Mouse (Mus musculus) MEL (cell line): ENCODE results near the gene Sbk2. TPM values are rescaled to one million over a fixed set of nuclear protein-coding genes. Genes with fewer than 3 reads are reported as not detected.

Source experiments
- DNase-seq: peaks from one replicate; pipeline ENCODE4 v3.0.0; 2011; ENCODE audit warnings: low read depth, low spot score
- H3K27ac ChIP-seq: 2 replicates; pipeline ENCODE4 v1.5.1; 2012; ENCODE audit warnings: low read depth, mild to moderate bottlenecking, control low read depth, low read length, moderate library complexity; ENCODE audit not compliant: control insufficient read depth
- H3K27me3 ChIP-seq, 2 experiments: fragments of 150-350 bp in 1 of 2; sonication (generic) in 1 of 2; 2 replicates each; pipeline ENCODE4 v1.6.1; 2012; ENCODE audit warnings: low read length in 2 of 2, mild to moderate bottlenecking in 2 of 2, improper control_type of control experiment in 1 of 2, moderate library complexity in 1 of 2; ENCODE audit not compliant: insufficient read depth in 2 of 2, control insufficient read depth in 1 of 2
- H3K36me3 ChIP-seq, 2 experiments: 2 replicates each; pipeline ENCODE4 v1.6.1; 2012 to 2014; ENCODE audit warnings: low read length in 2 of 2, improper control_type of control experiment in 1 of 2, inconsistent platforms in 1 of 2, mild to moderate bottlenecking in 1 of 2; ENCODE audit not compliant: insufficient read depth in 2 of 2, control insufficient read depth in 1 of 2
- H3K4me1 ChIP-seq, 2 experiments: fragments of 150-350 bp in 1 of 2; sonication (generic) in 1 of 2; 2 replicates each; pipeline ENCODE4 v1.6.1; 2012; ENCODE audit warnings: low read length in 2 of 2, improper control_type of control experiment in 1 of 2, mild to moderate bottlenecking in 1 of 2; ENCODE audit not compliant: insufficient read depth in 2 of 2, control insufficient read depth in 1 of 2
- H3K4me3 ChIP-seq, 2 experiments: fragments of 150-350 bp in 1 of 2; sonication (generic) in 1 of 2; 2 replicates each; pipeline ENCODE4 v1.5.1; 2012; ENCODE audit warnings: low read depth in 2 of 2, low read length in 2 of 2, mild to moderate bottlenecking in 2 of 2, moderate library complexity in 2 of 2, control low read depth in 1 of 2, improper control_type of control experiment in 1 of 2; ENCODE audit not compliant: control insufficient read depth in 1 of 2, insufficient read depth in 1 of 2
- H3K79me2 ChIP-seq: 2 replicates; pipeline ENCODE4 v1.6.1; 2012; ENCODE audit warnings: mild to moderate bottlenecking, low read length, moderate library complexity; ENCODE audit not compliant: control insufficient read depth, poor library complexity, insufficient read depth
- H3K9ac ChIP-seq: 2 replicates; pipeline ENCODE4 v1.6.1; 2012; ENCODE audit warnings: low read depth, mild to moderate bottlenecking, control low read depth, low read length, moderate library complexity; ENCODE audit not compliant: control insufficient read depth, poor library complexity, severe bottlenecking
- H3K9me3 ChIP-seq: fragments of 150-350 bp; sonication (generic); replicated peaks from 2 replicates; pipeline ENCODE4 v1.6.1; 2012; ENCODE audit warnings: mild to moderate bottlenecking, low read length, improper control_type of control experiment, moderate library complexity; ENCODE audit not compliant: insufficient read depth
- ELF1 ChIP-seq: IDR thresholded peaks from 2 replicates; pipeline ENCODE4 v1.6.1; 2014; ENCODE audit warnings: low read depth, mild to moderate bottlenecking, inconsistent platforms, low read length, improper control_type of control experiment, moderate library complexity
- GABPA ChIP-seq: IDR thresholded peaks from 2 replicates; pipeline ENCODE4 v1.6.1; 2012; ENCODE audit warnings: low read depth, mild to moderate bottlenecking, inconsistent platforms, low read length, improper control_type of control experiment, moderate library complexity
- HCFC1 ChIP-seq: IDR thresholded peaks from 2 replicates; pipeline ENCODE4 v1.6.1; 2012; ENCODE audit warnings: low read depth, mild to moderate bottlenecking, inconsistent platforms, low read length, improper control_type of control experiment, moderate library complexity
- MAX ChIP-seq: IDR thresholded peaks from 2 replicates; pipeline ENCODE4 v1.6.1; 2011; ENCODE audit warnings: low read length, improper control_type of control experiment
- MXI1 ChIP-seq: IDR thresholded peaks from 2 replicates; pipeline ENCODE4 v1.6.1; 2011; ENCODE audit warnings: mild to moderate bottlenecking, low read depth, low read length, improper control_type of control experiment
- MYC ChIP-seq: IDR thresholded peaks from 2 replicates; pipeline ENCODE4 v1.6.1; 2011; ENCODE audit warnings: low read depth, mild to moderate bottlenecking, low read length, improper control_type of control experiment, moderate library complexity
- NELFE ChIP-seq: IDR thresholded peaks from 2 replicates; pipeline ENCODE4 v1.6.1; 2011; ENCODE audit warnings: low read depth, low read length, improper control_type of control experiment
- POLR2A ChIP-seq, 2 experiments: IDR thresholded peaks; 2 replicates each; pipeline ENCODE4 v1.6.1; 2011 to 2012; ENCODE audit warnings: low read length in 2 of 2, mild to moderate bottlenecking in 2 of 2, control low read depth in 1 of 2, improper control_type of control experiment in 1 of 2, low read depth in 1 of 2, moderate library complexity in 1 of 2; ENCODE audit not compliant: control insufficient read depth in 1 of 2, insufficient read depth in 1 of 2, poor library complexity in 1 of 2
- POLR2AphosphoS2 ChIP-seq: IDR thresholded peaks from 2 replicates; pipeline ENCODE4 v1.6.1; 2011; ENCODE audit warnings: low read length, improper control_type of control experiment
- RAD21 ChIP-seq: IDR thresholded peaks from 2 replicates; pipeline ENCODE4 v1.6.1; 2011; ENCODE audit warnings: mild to moderate bottlenecking, low read depth, low read length, improper control_type of control experiment
- SIN3A ChIP-seq: IDR thresholded peaks from 2 replicates; pipeline ENCODE4 v1.6.1; 2012; ENCODE audit warnings: low read length, improper control_type of control experiment, inconsistent platforms
- TBP ChIP-seq: IDR thresholded peaks from 2 replicates; pipeline ENCODE4 v1.8.0; 2011; ENCODE audit warnings: low read depth, low read length, improper control_type of control experiment
- TCF12 ChIP-seq: IDR thresholded peaks from 2 replicates; pipeline ENCODE4 v1.6.1; 2014; ENCODE audit warnings: low read depth, mild to moderate bottlenecking, inconsistent platforms, low read length, improper control_type of control experiment, moderate library complexity
- UBTF ChIP-seq: IDR thresholded peaks from 2 replicates; pipeline ENCODE4 v1.6.1; 2012; ENCODE audit warnings: low read depth, mild to moderate bottlenecking, inconsistent platforms, low read length, improper control_type of control experiment, moderate library complexity, borderline replicate concordance; ENCODE audit not compliant: insufficient read depth
- USF1 ChIP-seq: IDR thresholded peaks from 2 replicates; pipeline ENCODE4 v1.6.1; 2014; ENCODE audit warnings: low read depth, mild to moderate bottlenecking, inconsistent platforms, low read length, improper control_type of control experiment, moderate library complexity
- USF2 ChIP-seq, 2 experiments: IDR thresholded peaks; 2 replicates each; pipeline ENCODE4 v1.6.1; 2011 to 2012; ENCODE audit warnings: improper control_type of control experiment in 2 of 2, low read length in 2 of 2, borderline replicate concordance in 1 of 2, inconsistent platforms in 1 of 2, low read depth in 1 of 2, mild to moderate bottlenecking in 1 of 2; ENCODE audit not compliant: insufficient read depth in 1 of 2
- ZNF384 ChIP-seq: IDR thresholded peaks from 2 replicates; pipeline ENCODE4 v1.6.1; 2012; ENCODE audit warnings: low read depth, mild to moderate bottlenecking, inconsistent platforms, low read length, improper control_type of control experiment
- polyA plus RNA-seq, 2 experiments: library from polyadenylated mRNA; stranded (reverse) in 1 of 2; unstranded in 1 of 2; fragments of >175 nt in 1 of 2; fragments of >200 nt in 1 of 2; gene quantifications; 2 replicates each; pipeline versions ENCODE4 v1.2.1 to v1.2.4; 2012; ENCODE audit warnings: low replicate concordance in 2 of 2, low read depth in 1 of 2; ENCODE audit not compliant: insufficient read length in 2 of 2, insufficient read depth in 1 of 2, missing spikeins in 1 of 2
- total RNA-seq: library from RNA; depleted of rRNA; stranded (reverse); fragments of 300-350 nt; gene quantifications from 2 replicates; pipeline ENCODE4 v1.2.3, GENCODE M21; 2012

Gene Sbk2
- total and polyA plus RNA-seq, 3 experiments = not detected

DNA sequence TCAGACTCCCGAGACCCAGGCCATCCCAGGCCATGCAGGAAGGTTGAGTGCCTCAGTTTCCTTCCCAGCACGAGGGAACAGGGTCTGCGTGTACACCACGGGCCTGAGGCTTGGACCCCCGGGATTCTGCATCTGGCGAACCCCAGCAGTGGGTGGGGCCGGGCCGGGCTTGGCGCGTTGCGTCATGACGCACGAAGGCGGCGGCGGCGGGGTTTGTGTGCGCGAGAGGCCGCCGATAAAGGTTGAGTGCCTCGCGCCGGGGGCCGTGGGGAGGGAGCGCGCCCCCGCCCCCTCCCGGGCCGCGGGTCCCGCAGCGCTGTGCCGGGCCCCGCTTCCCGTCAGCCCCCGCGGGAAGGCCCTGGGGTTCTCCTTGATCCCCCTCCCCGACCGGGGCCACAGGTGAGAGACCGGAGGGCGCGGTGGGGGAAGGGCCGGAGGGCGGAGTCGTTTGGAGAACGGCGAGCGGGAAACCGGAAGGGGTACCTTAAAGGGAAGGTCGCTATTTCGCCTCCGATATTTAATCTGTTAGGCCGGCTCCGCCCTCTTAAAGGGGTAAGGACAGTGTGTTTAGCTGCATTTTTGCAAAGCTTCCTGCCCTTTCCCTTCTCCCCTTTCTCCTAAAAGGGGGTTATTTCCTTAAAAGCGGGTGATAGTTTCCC lies 49.1 kb downstream of the Sbk2 start, which contains the start of gene Zfp628:
Gene Zfp628, plus strand, starts transcription at position 211 of the 659 bp plus-strand sequence.
- peaks cover 0 to 4% of the 10 kb centered on the region in 2 experiments; a peak in 2 of 4 replicates for H3K36me3 ChIP-seq
- no peaks in the 10 kb centered on the region for H3K9me3 ChIP-seq
- H3K27ac ChIP-seq = peak within 1 kb of the TSS; percentile 53
- peak within 1 kb of the TSS; percentile 84 for H3K9ac ChIP-seq
- H3K4me3 ChIP-seq = peak within 1 kb of the TSS; percentile 85 to 89
- 0 out of 4 replicates have a peak, but pooled peaks cover 0 to 5% of the 10 kb centered on the region in 2 experiments for H3K4me1 ChIP-seq
- TF ChIP-seq USF1 (0 out of 2 replicates have a peak, but pooled peaks have one; percentile 6), SIN3A (peak; percentile 87; the same call in 1 of the 2 replicates), MYC (0 out of 2 replicates have a peak, but pooled peaks have one; percentile 35), TBP (peak; percentile 54; the same call in 1 of the 2 replicates), ELF1 (peak; percentile 92), USF2 (IDR thresholded peaks at IDR 0.05; ENCODE audit: borderline replicate concordance in 1 of 2, insufficient read depth in 1 of 2, low read depth in 1 of 2, low read length in 2 of 2) (no peak), POLR2AphosphoS2 (peak; percentile 72; the same call in 1 of the 2 replicates), MAX (no peak), HCFC1 (peak; percentile 80), TCF12 (peak; percentile 37; the same call in 1 of the 2 replicates), NELFE (peak; percentile 79), POLR2A (IDR thresholded peaks at IDR 0.05; ENCODE audit: control insufficient read depth in 1 of 2, insufficient read depth in 1 of 2, low read depth in 1 of 2, low read length in 2 of 2, poor library complexity in 1 of 2) (peak; percentile 70 to 86; a peak in 3 of 4 replicates), MXI1 (no peak), GABPA (no peak)
- peaks cover 6% of the 10 kb centered on the region for H3K79me2 ChIP-seq
- peak; percentile 93 for DNase-seq
- no peaks in the 10 kb centered on the region for H3K27me3 ChIP-seq

- H3K79me2 ChIP-seq = peaks cover 6% of the 10 kb centered on the region
- peaks cover 0 to 7% of the 10 kb centered on the region in 2 experiments; a peak in 2 of 4 replicates for H3K27me3 ChIP-seq
- peak; percentile 39 for DNase-seq
- no peak overlapping the region for H3K4me3 ChIP-seq
- TF ChIP-seq UBTF (no peak), POLR2A (IDR thresholded peaks at IDR 0.05; ENCODE audit: control insufficient read depth in 1 of 2, insufficient read depth in 1 of 2, low read depth in 1 of 2, low read length in 2 of 2, poor library complexity in 1 of 2) (no peak), RAD21 (no peak), ZNF384 (no peak), POLR2AphosphoS2 (no peak)
- TF ChIP-seq, all 39 proteins: peak for 0
- no peak overlapping the region for H3K9ac ChIP-seq
- H3K4me1 ChIP-seq = 0 out of 4 replicates have a peak, but pooled peaks cover 0 to 5% of the 10 kb centered on the region in 2 experiments
- no peak overlapping the region for H3K27ac ChIP-seq
- H3K36me3 ChIP-seq = peaks cover 0 to 4% of the 10 kb centered on the region in 2 experiments; a peak in 2 of 4 replicates
- H3K9me3 ChIP-seq = no peaks in the 10 kb centered on the region
Measured at GRCm38 (mm10) chr7:4912248-4912647, 52.0 kb downstream of the Sbk2 start.
